Mouse (Mus musculus): ENCODE data around the gene Gal3st4. TPM values are rescaled to one million over a fixed set of nuclear protein-coding genes. Genes with fewer than 3 reads are reported as not detected.

Gal3st4 gene
- 2.3 and 2.7 TPM in 2 replicates for polyA plus RNA-seq (2015; fragmentation: Nextera tagmentation; extraction: Ambion mirVana)

GRCm38 (mm10) chr5:138272409-138272923, at the start of gene Gal3st4:
Gene Gal3st4, minus strand, starts transcription at chr5:138272840.
- peak within 1 kb of the TSS; percentile 64 for H3K27ac ChIP-seq (ENCODE audit: low read length)
- WGBS = under 1% methylated on average over 12 of the region's 12 CpGs
- ATAC-seq (ENCODE audit: low FRiP score, low TSS enrichment) = peak; percentile 56; the same call in 1 of the 2 replicates

GRCm38 (mm10) chr5:138312795-138313194, 40.2 kb upstream of the Gal3st4 start:
- H3K9ac ChIP-seq (replicated peaks; ENCODE audit: low read length) = no peak overlapping the region
- no peaks in the 10 kb centered on the region for H3K27me3 ChIP-seq (ENCODE audit: insufficient read depth, low read length)
- H3K4me1 ChIP-seq (ENCODE audit: insufficient read depth, low read length) = no peaks in the 10 kb centered on the region
- H3K9me3 ChIP-seq (ENCODE audit: low read length) = no peaks in the 10 kb centered on the region
- 89% methylated on average over 3 of the region's 3 CpGs for WGBS
- ATAC-seq (ENCODE audit: low FRiP score, low TSS enrichment) = no peak
- no peak overlapping the region for H3K27ac ChIP-seq (ENCODE audit: low read length)
- no peak overlapping the region for H3K4me2 ChIP-seq (replicated peaks; ENCODE audit: low read depth, low read length)
- no peaks in the 10 kb centered on the region for H3K36me3 ChIP-seq (ENCODE audit: insufficient read depth, low read length)
- H3K4me3 ChIP-seq (ENCODE audit: low read length) = no peak overlapping the region

More at GRCm38 (mm10) chr5:138272409-138272923, at the start of gene Gal3st4:
- H3K4me3 ChIP-seq (ENCODE audit: low read length) = peak within 1 kb of the TSS; percentile 28
- H3K36me3 ChIP-seq (ENCODE audit: insufficient read depth, low read length) = peaks cover 11% of the 10 kb centered on the region; the same call in 1 of the 2 replicates
- H3K27me3 ChIP-seq (ENCODE audit: insufficient read depth, low read length) = no peaks in the 10 kb centered on the region
- H3K4me2 ChIP-seq (replicated peaks; ENCODE audit: low read depth, low read length) = peak within 1 kb of the TSS; percentile 45
- H3K9me3 ChIP-seq (ENCODE audit: low read length) = no peaks in the 10 kb centered on the region
- peaks cover 32% of the 10 kb centered on the region for H3K4me1 ChIP-seq (ENCODE audit: insufficient read depth, low read length)
- peak within 1 kb of the TSS; percentile 55 for H3K9ac ChIP-seq (replicated peaks; ENCODE audit: low read length)

- Histone ChIP-seq H3K9me3 (ENCODE audit: low read length) (no peaks in the 10 kb centered on the region), H3K27ac (ENCODE audit: low read length) (no peak overlapping the region), H3K4me1 (ENCODE audit: insufficient read depth, low read length) (no peaks in the 10 kb centered on the region), H3K4me2 (replicated peaks; ENCODE audit: low read depth, low read length) (no peak overlapping the region), H3K4me3 (ENCODE audit: low read length) (no peak overlapping the region), H3K27me3 (ENCODE audit: insufficient read depth, low read length) (no peaks in the 10 kb centered on the region), H3K36me3 (ENCODE audit: insufficient read depth, low read length) (no peaks in the 10 kb centered on the region), H3K9ac (replicated peaks; ENCODE audit: low read length) (no peak overlapping the region)
- no peak for ATAC-seq (ENCODE audit: low FRiP score, low TSS enrichment)
- 74% methylated on average over 2 of the region's 2 CpGs for WGBS
Observed at GRCm38 (mm10) chr5:138299613-138300012, 27.0 kb upstream of the Gal3st4 start.

- no peak overlapping the region for H3K27ac ChIP-seq (ENCODE audit: low read length)
- ATAC-seq (ENCODE audit: low FRiP score, low TSS enrichment) = no peak
- no peak overlapping the region for H3K4me3 ChIP-seq (ENCODE audit: low read length)
Observed at GRCm38 (mm10) chr5:138294158-138294557, 21.5 kb upstream of the Gal3st4 start.

GRCm38 (mm10) chr5:138291638-138292037, 19.0 kb upstream of the Gal3st4 start:
- Histone ChIP-seq H3K4me2 (replicated peaks; ENCODE audit: low read depth, low read length) (no peak overlapping the region), H3K36me3 (ENCODE audit: insufficient read depth, low read length) (no peaks in the 10 kb centered on the region), H3K9ac (replicated peaks; ENCODE audit: low read length) (no peak overlapping the region), H3K27ac (ENCODE audit: low read length) (no peak overlapping the region), H3K27me3 (ENCODE audit: insufficient read depth, low read length) (no peaks in the 10 kb centered on the region), H3K4me1 (ENCODE audit: insufficient read depth, low read length) (no peaks in the 10 kb centered on the region), H3K9me3 (ENCODE audit: low read length) (no peaks in the 10 kb centered on the region), H3K4me3 (ENCODE audit: low read length) (no peak overlapping the region)
- ATAC-seq (ENCODE audit: low FRiP score, low TSS enrichment) = no peak
- WGBS = 77% methylated on average over 1 of the region's 1 CpGs

More at GRCm38 (mm10) chr5:138294158-138294557, 21.5 kb upstream of the Gal3st4 start:
- Histone ChIP-seq H3K4me1 (ENCODE audit: insufficient read depth, low read length) (no peaks in the 10 kb centered on the region), H3K36me3 (ENCODE audit: insufficient read depth, low read length) (no peaks in the 10 kb centered on the region), H3K4me2 (replicated peaks; ENCODE audit: low read depth, low read length) (no peak overlapping the region), H3K9me3 (ENCODE audit: low read length) (no peaks in the 10 kb centered on the region), H3K27me3 (ENCODE audit: insufficient read depth, low read length) (no peaks in the 10 kb centered on the region), H3K9ac (replicated peaks; ENCODE audit: low read length) (no peak overlapping the region)

- 80% methylated on average over 3 of the region's 3 CpGs for WGBS
Observed at GRCm38 (mm10) chr5:138287861-138288260, 15.2 kb upstream of the Gal3st4 start.

GRCm38 (mm10) chr5:138283540-138283939, 10.9 kb upstream of the Gal3st4 start:
- Histone ChIP-seq H3K27me3 (ENCODE audit: insufficient read depth, low read length) (no peaks in the 10 kb centered on the region), H3K9me3 (ENCODE audit: low read length) (peaks cover 5% of the 10 kb centered on the region; the same call in 1 of the 2 replicates), H3K4me2 (replicated peaks; ENCODE audit: low read depth, low read length) (no peak overlapping the region), H3K4me3 (ENCODE audit: low read length) (no peak overlapping the region), H3K27ac (ENCODE audit: low read length) (no peak overlapping the region), H3K9ac (replicated peaks; ENCODE audit: low read length) (no peak overlapping the region), H3K36me3 (ENCODE audit: insufficient read depth, low read length) (no peaks in the 10 kb centered on the region), H3K4me1 (ENCODE audit: insufficient read depth, low read length) (peaks cover 12% of the 10 kb centered on the region; the same call in 1 of the 2 replicates)
- WGBS = 65% methylated on average over 1 of the region's 1 CpGs
- no peak for ATAC-seq (ENCODE audit: low FRiP score, low TSS enrichment)

More at GRCm38 (mm10) chr5:138287861-138288260, 15.2 kb upstream of the Gal3st4 start:
- Histone ChIP-seq H3K4me1 (ENCODE audit: insufficient read depth, low read length) (no peaks in the 10 kb centered on the region), H3K27me3 (ENCODE audit: insufficient read depth, low read length) (no peaks in the 10 kb centered on the region), H3K4me3 (ENCODE audit: low read length) (no peak overlapping the region), H3K36me3 (ENCODE audit: insufficient read depth, low read length) (no peaks in the 10 kb centered on the region), H3K9me3 (ENCODE audit: low read length) (no peaks in the 10 kb centered on the region), H3K4me2 (replicated peaks; ENCODE audit: low read depth, low read length) (no peak overlapping the region), H3K9ac (replicated peaks; ENCODE audit: low read length) (no peak overlapping the region), H3K27ac (ENCODE audit: low read length) (no peak overlapping the region)
- ATAC-seq (ENCODE audit: low FRiP score, low TSS enrichment) = no peak

GRCm38 (mm10) chr5:138281798-138282197, 9.2 kb upstream of the Gal3st4 start:
- Histone ChIP-seq H3K9me3 (ENCODE audit: low read length) (peaks cover 5% of the 10 kb centered on the region; the same call in 1 of the 2 replicates), H3K36me3 (ENCODE audit: insufficient read depth, low read length) (peaks cover 6% of the 10 kb centered on the region; the same call in 1 of the 2 replicates), H3K27ac (ENCODE audit: low read length) (no peak overlapping the region), H3K9ac (replicated peaks; ENCODE audit: low read length) (no peak overlapping the region), H3K27me3 (ENCODE audit: insufficient read depth, low read length) (no peaks in the 10 kb centered on the region), H3K4me3 (ENCODE audit: low read length) (no peak overlapping the region), H3K4me1 (ENCODE audit: insufficient read depth, low read length) (peaks cover 15% of the 10 kb centered on the region; the same call in 1 of the 2 replicates), H3K4me2 (replicated peaks; ENCODE audit: low read depth, low read length) (no peak overlapping the region)
- 79% methylated on average over 2 of the region's 2 CpGs for WGBS
- no peak for ATAC-seq (ENCODE audit: low FRiP score, low TSS enrichment)

GRCm38 (mm10) chr5:138280829-138281228, 8.2 kb upstream of the Gal3st4 start:
- no peak overlapping the region for H3K4me3 ChIP-seq (ENCODE audit: low read length)
- H3K27ac ChIP-seq (ENCODE audit: low read length) = no peak overlapping the region
- peaks cover 25% of the 10 kb centered on the region for H3K4me1 ChIP-seq (ENCODE audit: insufficient read depth, low read length)
- 92% methylated on average over 15 of the region's 15 CpGs for WGBS
- no peak overlapping the region for H3K4me2 ChIP-seq (replicated peaks; ENCODE audit: low read depth, low read length)
- H3K36me3 ChIP-seq (ENCODE audit: insufficient read depth, low read length) = peaks cover 6% of the 10 kb centered on the region; the same call in 1 of the 2 replicates
- H3K27me3 ChIP-seq (ENCODE audit: insufficient read depth, low read length) = no peaks in the 10 kb centered on the region
- no peak overlapping the region for H3K9ac ChIP-seq (replicated peaks; ENCODE audit: low read length)
- peaks cover 5% of the 10 kb centered on the region; the same call in 1 of the 2 replicates for H3K9me3 ChIP-seq (ENCODE audit: low read length)
- ATAC-seq (ENCODE audit: low FRiP score, low TSS enrichment) = no peak

GRCm38 (mm10) chr5:138280425-138280768, 7.8 kb upstream of the Gal3st4 start:
- Histone ChIP-seq H3K27ac (ENCODE audit: low read length) (no peak overlapping the region), H3K4me1 (ENCODE audit: insufficient read depth, low read length) (peaks cover 29% of the 10 kb centered on the region), H3K9me3 (ENCODE audit: low read length) (peaks cover 5% of the 10 kb centered on the region; the same call in 1 of the 2 replicates), H3K4me3 (ENCODE audit: low read length) (peak overlapping the region; percentile 75), H3K27me3 (ENCODE audit: insufficient read depth, low read length) (no peaks in the 10 kb centered on the region), H3K4me2 (replicated peaks; ENCODE audit: low read depth, low read length) (peak overlapping the region; percentile 77), H3K36me3 (ENCODE audit: insufficient read depth, low read length) (peaks cover 6% of the 10 kb centered on the region; the same call in 1 of the 2 replicates), H3K9ac (replicated peaks; ENCODE audit: low read length) (0 out of 2 replicates have a peak overlapping the region, but pooled peaks have one; percentile 29)
- WGBS = 26% methylated on average over 26 of the region's 26 CpGs
- 0 out of 2 replicates have a peak, but pooled peaks have one; percentile 0 for ATAC-seq (ENCODE audit: low FRiP score, low TSS enrichment)

Measured in kidney, embryonic 16.5 days (tissue).